Mouse (Mus musculus) lung, embryonic 16.5 days (tissue): Measurements from ENCODE around the gene Gm20518. TPM values are rescaled to one million over a fixed set of nuclear protein-coding genes. Genes with fewer than 3 reads are reported as not detected.

Experiments
- ATAC-seq: fragments of 200-750 bp; cut with Nextera tagmentation; 2 replicates; pipeline ENCODE4 v1.8.0; 2017; ENCODE audit warnings: low read depth, mild to moderate bottlenecking, moderate library complexity
- H3K27ac ChIP-seq: fragments of 300-500 bp; sonication (generic); 2 replicates; pipeline ENCODE4 v1.5.1; 2014; ENCODE audit warnings: mild to moderate bottlenecking, control low read depth, low read length
- H3K27me3 ChIP-seq: fragments of 300-500 bp; sonication (generic); 2 replicates; pipeline ENCODE4 v1.6.1; 2014; ENCODE audit warnings: low read depth, low read length, mixed read lengths; ENCODE audit not compliant: control insufficient read depth, insufficient read depth
- H3K36me3 ChIP-seq: fragments of 300-500 bp; sonication (generic); 2 replicates; pipeline ENCODE4 v1.6.1; 2014; ENCODE audit warnings: low read length; ENCODE audit not compliant: control insufficient read depth, insufficient read depth
- H3K4me1 ChIP-seq: fragments of 300-500 bp; sonication (generic); replicated peaks from 2 replicates; pipeline ENCODE4 v1.6.1; 2014; ENCODE audit warnings: low read length, mixed read lengths; ENCODE audit not compliant: control insufficient read depth, insufficient read depth
- H3K4me2 ChIP-seq: fragments of 300-500 bp; sonication (generic); 2 replicates; pipeline ENCODE4 v1.6.1; 2014; ENCODE audit warnings: low read depth, low read length, control low read depth
- H3K4me3 ChIP-seq: fragments of 300-500 bp; sonication (generic); 2 replicates; pipeline ENCODE4 v1.5.1; 2014; ENCODE audit warnings: mild to moderate bottlenecking, low read length, control low read depth
- H3K9ac ChIP-seq: fragments of 300-500 bp; sonication (generic); 2 replicates; pipeline ENCODE4 v1.6.1; 2014; ENCODE audit warnings: low read length, control low read depth
- H3K9me3 ChIP-seq: fragments of 300-500 bp; sonication (generic); 2 replicates; pipeline ENCODE4 v1.6.1; 2016; ENCODE audit warnings: low read length; ENCODE audit not compliant: control insufficient read depth
- WGBS: fragments of 180-500 bp; shearing (Covaris S2); extraction: QIAGEN DNeasy Blood & Tissue Kit; methylation state at CpG from one replicate; pipeline ENCODE4 v1.1.7; 2014; 5-methylcytosine and 5-hydroxymethylcytosine counted together
- polyA plus RNA-seq: library from polyadenylated mRNA; unstranded; fragments of >200 nt; fragmentation: Nextera tagmentation; extraction: Ambion mirVana; gene quantifications from 2 replicates; pipeline ENCODE4 v1.2.1, GENCODE M21; 2015

Gene Gm20518
- polyA plus RNA-seq, 1 experiment from 2014 or later = 0.33 TPM

DNA sequence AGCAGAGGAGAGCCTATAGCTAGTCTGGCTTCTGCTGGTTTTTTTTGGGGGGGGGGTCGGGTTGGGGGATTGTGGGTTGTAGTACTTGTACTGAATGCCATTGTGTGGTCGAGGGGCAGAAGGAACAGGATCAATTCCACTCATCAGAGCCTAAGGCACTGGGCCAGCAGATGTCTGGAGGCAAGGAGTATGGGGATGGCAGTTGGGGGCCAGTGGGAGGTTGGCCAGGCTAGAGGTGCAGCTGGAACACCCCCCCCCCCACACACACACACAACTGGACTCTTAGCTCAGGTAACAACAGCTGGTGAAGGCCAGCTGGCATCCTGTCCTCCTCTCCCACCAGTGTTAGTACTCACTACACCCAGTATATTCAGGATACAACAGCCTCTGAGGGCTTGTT lies 37.7 kb upstream of the Gm20518 start:
- ATAC-seq = no peak
- H3K27ac ChIP-seq = peak overlapping the region; percentile 90
- no peaks in the 10 kb centered on the region for H3K9me3 ChIP-seq
- H3K4me1 ChIP-seq = no peaks in the 10 kb centered on the region; the same call in 1 of the 2 replicates
- H3K9ac ChIP-seq = no peak overlapping the region
- H3K36me3 ChIP-seq = peaks cover 6% of the 10 kb centered on the region
- 19% methylated on average over 2 of the region's 2 CpGs for WGBS
- H3K4me3 ChIP-seq = no peak overlapping the region
- no peak overlapping the region for H3K4me2 ChIP-seq
- H3K27me3 ChIP-seq = no peaks in the 10 kb centered on the region

DNA sequence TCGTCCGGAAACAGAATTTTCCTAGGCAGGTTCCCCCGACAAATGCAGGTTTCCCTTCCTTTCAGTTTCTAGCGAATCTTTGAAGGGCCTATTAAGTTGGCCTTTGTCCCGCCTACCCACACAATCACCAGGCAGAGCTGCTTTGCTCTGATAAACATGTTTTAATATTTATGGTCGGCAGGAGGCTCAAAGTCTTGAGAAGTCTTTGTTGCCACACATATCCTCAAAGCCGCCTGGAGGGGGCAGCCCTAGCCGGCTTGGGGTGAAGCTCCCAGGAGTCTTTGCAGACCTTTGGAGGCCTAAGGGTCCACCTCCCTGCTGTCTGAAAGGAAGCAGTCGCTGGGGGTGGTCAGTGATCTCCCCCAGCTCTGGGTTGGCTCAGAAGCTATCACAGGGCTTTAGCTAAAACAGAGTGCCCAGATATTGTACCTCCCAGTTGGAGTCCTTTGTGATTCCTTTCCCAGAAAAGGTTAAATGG lies 37.2 kb upstream of the Gm20518 start:
- peak; percentile 79 for ATAC-seq
- WGBS = 0% methylated on average over 9 of the region's 9 CpGs
- Histone ChIP-seq H3K27ac (peak overlapping the region; percentile 90), H3K9ac (peak overlapping the region; percentile 85), H3K9me3 (no peaks in the 10 kb centered on the region), H3K4me1 (no peaks in the 10 kb centered on the region; the same call in 1 of the 2 replicates), H3K27me3 (no peaks in the 10 kb centered on the region), H3K4me3 (peak overlapping the region; percentile 88), H3K4me2 (peak overlapping the region; percentile 97), H3K36me3 (peaks cover 6% of the 10 kb centered on the region)

DNA sequence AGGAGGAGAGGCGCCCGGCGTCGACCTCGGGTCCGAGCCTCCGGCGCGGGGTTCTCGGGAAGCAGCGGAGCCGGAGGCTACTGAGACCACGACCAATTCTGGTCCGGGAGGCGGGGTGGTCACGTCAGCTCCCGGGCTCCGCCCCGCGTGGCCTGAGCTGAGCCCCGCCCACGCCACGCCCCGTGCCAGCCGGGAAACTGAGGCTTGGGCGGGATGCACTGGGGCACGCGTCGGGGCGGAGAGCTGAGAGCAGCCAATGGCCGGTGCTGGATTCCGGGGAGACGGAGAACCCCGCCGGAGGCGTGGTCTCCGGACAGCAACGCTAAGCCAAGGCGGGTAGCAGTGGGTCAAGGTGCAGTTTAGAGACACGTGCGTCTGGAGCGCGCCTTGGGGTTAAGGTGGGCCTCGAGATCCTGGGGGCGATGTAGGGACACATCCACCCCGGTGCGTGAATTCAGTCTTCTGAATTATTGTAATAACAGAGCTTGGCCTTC lies 36.7 kb upstream of the Gm20518 start, which contains the start of gene Slc25a1:
Gene Slc25a1, minus strand, starts transcription at position 133 of the 494 bp plus-strand sequence.
- Histone ChIP-seq H3K4me2 (peak within 1 kb of the TSS; percentile 97), H3K27ac (peak within 1 kb of the TSS; percentile 90), H3K9me3 (no peaks in the 10 kb centered on the region), H3K36me3 (peaks cover 6% of the 10 kb centered on the region), H3K4me1 (no peaks in the 10 kb centered on the region; the same call in 1 of the 2 replicates), H3K27me3 (no peaks in the 10 kb centered on the region), H3K9ac (peak within 1 kb of the TSS; percentile 85), H3K4me3 (peak within 1 kb of the TSS; percentile 88)
- WGBS = under 1% methylated on average over 47 of the region's 47 CpGs
- peak; percentile 84 for ATAC-seq

DNA sequence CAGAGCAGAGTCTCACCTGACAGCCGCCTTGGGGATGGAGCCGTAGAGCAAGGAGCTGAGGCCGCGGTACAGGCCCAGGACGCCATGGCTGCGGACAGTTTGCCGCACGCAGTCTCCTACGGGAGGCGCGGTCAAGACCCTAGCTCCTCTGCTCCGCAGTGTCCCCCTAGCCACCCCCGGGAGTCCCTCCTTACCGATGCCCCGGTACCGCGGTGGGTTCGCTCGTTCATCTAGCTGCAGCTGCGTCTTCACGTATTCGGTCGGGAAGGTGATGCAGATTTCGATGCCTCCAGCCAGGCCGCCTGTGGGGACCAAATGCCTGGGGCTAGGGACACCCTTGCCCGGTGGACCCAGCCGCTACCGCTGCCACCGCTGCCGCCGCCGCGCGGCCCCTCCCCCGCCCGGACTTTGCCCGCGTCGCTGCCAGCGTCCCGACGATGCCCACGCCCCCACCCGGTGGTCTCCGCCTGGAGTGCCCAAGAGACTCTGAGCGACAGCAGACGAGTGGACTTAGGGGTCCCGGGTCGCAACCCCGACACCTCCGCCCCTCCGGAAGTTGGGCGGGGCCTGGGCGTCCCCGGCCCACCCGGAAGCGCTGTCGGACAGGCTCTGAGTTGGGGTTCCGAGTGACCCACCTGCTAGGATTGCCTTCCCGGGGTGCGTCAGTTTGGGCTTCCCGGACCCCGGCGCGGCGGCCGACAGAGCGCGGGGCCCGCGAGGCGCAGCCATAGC lies 36.0 kb upstream of the Gm20518 start:
- H3K9ac ChIP-seq = peak overlapping the region; percentile 85
- H3K4me3 ChIP-seq = peak overlapping the region; percentile 88
- peak; percentile 50 for ATAC-seq
- peaks cover 6% of the 10 kb centered on the region for H3K36me3 ChIP-seq
- under 1% methylated on average over 62 of the region's 72 CpGs for WGBS
- peak overlapping the region; percentile 90 for H3K27ac ChIP-seq
- H3K4me1 ChIP-seq = peaks cover 2% of the 10 kb centered on the region; the same call in 1 of the 2 replicates
- peak overlapping the region; percentile 97 for H3K4me2 ChIP-seq
- H3K27me3 ChIP-seq = no peaks in the 10 kb centered on the region
- no peaks in the 10 kb centered on the region for H3K9me3 ChIP-seq

DNA sequence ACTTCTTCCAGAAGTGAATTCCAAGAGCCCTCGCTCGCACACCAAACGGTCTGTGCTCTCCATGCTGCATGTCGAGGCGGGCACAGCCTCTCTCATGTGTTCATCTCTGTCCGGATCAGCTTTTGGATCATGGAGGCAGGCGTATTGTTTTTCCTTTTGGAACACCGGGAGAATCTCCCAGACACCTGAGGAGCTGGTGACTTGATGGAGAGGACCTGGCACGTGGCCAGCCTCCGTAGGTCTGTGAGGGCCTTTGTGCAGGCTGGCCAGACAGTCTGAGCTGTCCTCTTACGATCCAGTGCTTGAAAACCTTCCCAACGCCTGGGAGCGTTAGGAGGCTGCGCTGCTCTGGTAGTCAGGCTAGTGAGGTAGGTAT lies 30.7 kb upstream of the Gm20518 start:
- peak; percentile 4; the same call in 1 of the 2 replicates for ATAC-seq
- H3K9ac ChIP-seq = peak overlapping the region; percentile 92

DNA sequence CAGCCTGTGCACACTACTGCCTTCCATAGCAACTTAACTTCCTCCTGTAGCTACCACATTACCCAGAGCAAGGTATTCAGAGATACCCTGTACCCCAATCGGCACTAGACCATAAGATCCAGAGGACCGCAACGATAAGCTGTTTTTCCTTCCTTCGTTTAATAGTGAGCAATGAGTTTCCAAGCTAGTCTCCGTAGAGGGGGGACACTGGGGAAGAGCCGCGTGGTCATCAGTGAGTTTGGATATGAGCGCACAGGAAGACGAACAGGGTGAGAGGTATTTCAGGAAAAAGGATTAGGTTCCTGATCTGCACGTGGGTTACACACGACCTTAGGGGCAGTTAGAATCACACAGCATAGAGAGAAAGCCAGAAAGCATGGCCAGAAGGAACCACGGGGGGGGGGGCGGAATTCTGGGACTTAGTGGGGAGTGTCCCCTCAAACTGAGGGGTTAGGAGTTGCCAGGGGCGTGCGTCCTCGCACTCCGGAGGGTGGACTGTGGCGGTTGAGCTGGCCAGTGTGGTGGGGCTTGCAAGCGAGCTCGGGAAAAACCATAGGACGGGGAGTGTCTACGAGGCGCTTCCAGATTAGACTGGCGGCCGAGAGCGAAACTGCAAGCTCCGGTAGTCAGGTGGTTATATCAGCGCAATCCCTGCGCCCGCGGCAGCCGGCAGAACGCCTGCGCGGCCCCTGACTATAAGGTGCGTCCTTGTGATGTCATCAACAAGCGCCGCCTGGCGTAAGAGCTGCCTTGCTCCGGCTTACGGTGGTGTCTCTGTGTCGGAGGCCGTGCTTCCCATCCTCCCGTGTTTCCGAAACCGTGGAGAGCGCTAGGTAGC lies 30.1 kb upstream of the Gm20518 start:
- 2% methylated on average over 47 of the region's 47 CpGs for WGBS
- Histone ChIP-seq H3K36me3 (peaks cover 6% of the 10 kb centered on the region), H3K4me2 (peak overlapping the region; percentile 96), H3K9me3 (no peaks in the 10 kb centered on the region), H3K9ac (peak overlapping the region; percentile 92), H3K27me3 (peaks cover 25% of the 10 kb centered on the region), H3K4me1 (peaks cover 9% of the 10 kb centered on the region), H3K27ac (peak overlapping the region; percentile 79), H3K4me3 (peak overlapping the region; percentile 90)
- peak; percentile 98 for ATAC-seq

More for the DNA sequence above, 30.7 kb upstream of the Gm20518 start:
- Histone ChIP-seq H3K4me2 (peak overlapping the region; percentile 96), H3K4me3 (peak overlapping the region; percentile 90), H3K4me1 (peaks cover 9% of the 10 kb centered on the region), H3K27me3 (peaks cover 19% of the 10 kb centered on the region), H3K36me3 (peaks cover 6% of the 10 kb centered on the region), H3K27ac (peak overlapping the region; percentile 79), H3K9me3 (no peaks in the 10 kb centered on the region)
- under 1% methylated on average over 14 of the region's 14 CpGs for WGBS

DNA sequence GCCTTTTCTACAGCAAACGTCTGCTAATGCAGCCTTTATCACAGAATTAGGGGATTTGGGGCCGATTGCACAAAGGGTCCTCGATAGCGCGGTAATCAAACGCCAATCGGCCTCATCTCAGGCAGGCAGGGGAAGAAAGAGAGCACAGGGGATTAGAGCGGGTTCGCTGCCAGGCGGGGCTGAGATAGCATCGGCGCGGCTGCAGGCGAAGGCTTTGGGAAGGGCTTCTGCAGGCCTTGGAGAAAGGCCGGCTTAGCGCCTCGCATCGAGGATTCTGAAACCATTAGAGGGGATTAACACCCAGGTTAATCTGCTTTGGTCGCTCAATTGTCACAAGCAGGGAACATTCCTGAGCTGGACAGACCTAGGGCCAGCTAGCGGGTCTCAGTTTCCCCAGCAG lies 29.1 kb upstream of the Gm20518 start:
- Histone ChIP-seq H3K36me3 (peaks cover 1% of the 10 kb centered on the region), H3K4me2 (peak overlapping the region; percentile 96), H3K4me1 (peaks cover 9% of the 10 kb centered on the region), H3K9me3 (no peaks in the 10 kb centered on the region), H3K27me3 (peaks cover 35% of the 10 kb centered on the region), H3K9ac (peak overlapping the region; percentile 92), H3K4me3 (no peak overlapping the region), H3K27ac (no peak overlapping the region)
- no peak for ATAC-seq
- 16% methylated on average over 20 of the region's 20 CpGs for WGBS

DNA sequence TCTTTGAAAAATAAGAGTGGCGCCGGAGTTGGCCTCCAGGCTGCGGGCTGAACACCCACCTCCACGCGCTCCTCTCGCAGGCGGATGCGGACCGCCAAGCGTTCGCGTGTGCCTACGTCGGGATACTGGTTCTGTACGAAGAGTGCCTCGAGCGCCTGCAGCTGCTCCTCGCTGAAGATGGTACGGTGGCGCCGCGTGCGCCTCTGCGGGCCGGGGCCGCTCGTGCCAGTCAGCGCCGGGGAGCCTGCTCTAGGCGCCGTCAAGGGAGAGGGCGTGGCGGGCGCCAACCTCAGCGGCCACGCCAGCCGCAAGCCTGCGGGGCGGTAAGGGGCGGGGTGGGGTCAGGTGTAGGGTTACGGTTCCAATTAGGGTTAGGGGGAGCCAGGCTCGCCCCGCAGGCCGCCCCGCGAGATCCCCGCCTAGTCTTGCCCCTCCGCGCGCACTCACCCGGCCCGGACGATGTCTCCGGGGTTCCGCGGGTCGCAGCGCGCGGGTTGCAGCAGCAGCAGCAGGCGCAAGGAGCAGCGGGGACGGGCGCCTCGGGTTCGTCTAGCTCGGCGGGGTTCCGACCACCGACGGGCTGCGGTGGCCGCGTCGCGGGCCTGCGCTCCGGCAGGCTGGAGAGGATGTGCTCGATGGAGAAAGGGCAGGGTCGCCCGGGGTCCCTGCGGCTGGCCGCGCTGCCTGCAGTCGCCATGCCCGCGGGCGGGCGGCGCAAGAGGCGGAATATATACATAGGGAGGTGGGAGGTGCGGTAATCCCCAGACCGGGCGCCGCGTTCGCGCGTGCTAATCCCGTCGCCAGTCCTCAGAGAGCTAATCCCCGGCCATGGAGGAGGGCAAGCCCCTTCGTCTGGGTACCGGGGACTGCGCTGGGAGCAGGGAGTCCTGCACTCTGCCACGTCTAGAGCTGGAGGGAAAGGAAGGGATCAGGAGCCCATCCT lies 23.1 kb upstream of the Gm20518 start, which contains the start of gene Gsc2:
Gene Gsc2, minus strand, starts transcription at position 753 of the 943 bp plus-strand sequence.
- ATAC-seq = no peak
- WGBS = under 1% methylated on average over 96 of the region's 106 CpGs
- H3K36me3 ChIP-seq = no peaks in the 10 kb centered on the region
- H3K27me3 ChIP-seq = peaks cover 64% of the 10 kb centered on the region
- H3K4me1 ChIP-seq = peaks cover 16% of the 10 kb centered on the region
- H3K9ac ChIP-seq = 0 out of 2 replicates have a peak within 1 kb of the TSS, but pooled peaks have one; percentile 27
- peak within 1 kb of the TSS; percentile 47 for H3K4me3 ChIP-seq
- H3K9me3 ChIP-seq = no peaks in the 10 kb centered on the region
- no peak within 1 kb of the TSS for H3K27ac ChIP-seq
- H3K4me2 ChIP-seq = peak within 1 kb of the TSS; percentile 74
